Mouse (Mus musculus) cerebellum, adult 2 months (tissue): ENCODE results near the gene Cltb. TPM values are rescaled to one million over a fixed set of nuclear protein-coding genes. Genes with fewer than 3 reads are reported as not detected.

ENCODE experiments used
- DNase-seq, 2 experiments: peaks; one replicate each; pipeline ENCODE4 v3.0.0; 2021
- H3K27ac ChIP-seq: fragments of 200-500 bp; 2 replicates; pipeline ENCODE4 v1.5.1; 2012; ENCODE audit warnings: low read length, control low read depth, inconsistent platforms; ENCODE audit not compliant: insufficient read depth
- H3K27me3 ChIP-seq: fragments of 200-500 bp; 2 replicates; pipeline ENCODE4 v1.6.1; 2012; ENCODE audit warnings: inconsistent platforms, mild to moderate bottlenecking, low read length, moderate library complexity; ENCODE audit not compliant: control insufficient read depth, insufficient read depth
- H3K4me1 ChIP-seq: fragments of 200-500 bp; 2 replicates; pipeline ENCODE4 v1.6.1; 2011; ENCODE audit warnings: low read length; ENCODE audit not compliant: control insufficient read depth, insufficient read depth
- H3K4me3 ChIP-seq: fragments of 200-500 bp; replicated peaks from 2 replicates; pipeline ENCODE3; 2011; ENCODE audit warnings: mild to moderate bottlenecking, low read depth, low read length, control low read depth; ENCODE audit not compliant: insufficient read depth
- CTCF ChIP-seq: fragments of 200-500 bp; IDR thresholded peaks from 2 replicates; pipeline ENCODE4 v1.5.1; 2011; ENCODE audit warnings: low read depth, mild to moderate bottlenecking, control low read depth, low read length, moderate library complexity, borderline replicate concordance; ENCODE audit not compliant: insufficient read depth
- POLR2A ChIP-seq: fragments of 200-500 bp; IDR thresholded peaks from 2 replicates; pipeline ENCODE4 v1.6.1; 2011; ENCODE audit warnings: low read length, control low read depth, borderline replicate concordance; ENCODE audit not compliant: insufficient read depth
- WGBS: fragments of 180-500 bp; shearing (Covaris S2); methylation state at CpG from one replicate; pipeline ENCODE4 v1.1.7; 2018; 5-methylcytosine and 5-hydroxymethylcytosine counted together
- polyA plus RNA-seq: library from polyadenylated mRNA; depleted of rRNA; stranded (reverse); fragments of >200 nt; gene quantifications from 2 replicates; pipeline ENCODE4 v1.2.3, GENCODE M21; 2012

Gene Cltb
- polyA plus RNA-seq, 1 experiment, result 435 TPM

DNA sequence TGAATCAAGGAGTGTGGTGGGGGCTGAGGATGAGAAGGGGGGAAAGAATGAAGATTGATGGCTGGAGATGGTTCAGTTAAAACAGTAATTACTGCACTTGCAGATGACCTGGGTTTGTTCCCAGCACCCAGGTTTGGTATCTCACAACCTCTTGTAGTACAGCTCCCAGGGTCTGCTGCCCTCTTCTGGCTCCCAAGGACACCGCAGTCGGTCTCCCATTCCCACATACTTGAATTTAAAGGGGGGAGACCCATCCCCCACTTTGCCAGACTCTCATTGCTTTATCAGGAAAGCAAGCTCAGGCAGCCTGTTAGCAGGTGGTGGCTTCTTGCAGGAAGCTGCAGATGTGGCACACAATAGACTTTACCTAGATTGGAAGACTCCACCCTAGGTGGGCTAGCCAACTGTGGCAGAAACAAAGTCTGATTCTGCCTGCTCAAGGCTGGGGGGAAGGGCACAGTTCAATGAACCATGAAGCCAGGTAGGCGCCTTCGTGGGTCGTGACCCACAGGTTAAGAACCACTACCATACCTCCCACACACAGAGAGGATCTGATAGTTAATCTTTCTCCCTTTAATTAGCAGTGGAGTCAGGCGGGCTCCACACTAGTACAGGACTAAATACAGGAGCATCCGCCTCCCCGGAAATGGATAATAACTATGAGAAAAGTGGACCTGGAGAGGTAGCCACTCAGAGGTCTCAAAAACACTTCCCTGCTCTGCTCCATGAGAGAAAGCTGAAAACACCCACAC, 45.4 kb downstream of the Cltb start:
- peak; percentile 53; the same call in 1 of the 2 replicates for TF ChIP-seq CTCF
- no peak for TF ChIP-seq POLR2A
- peak overlapping the region; percentile 98 for H3K4me3 ChIP-seq
- H3K27ac ChIP-seq, result peak overlapping the region; percentile 40; the same call in 1 of the 2 replicates
- H3K27me3 ChIP-seq, result no peaks in the 10 kb centered on the region
- WGBS, result 38% methylated on average over 8 of the region's 8 CpGs
- H3K4me1 ChIP-seq, result peaks cover 16% of the 10 kb centered on the region
- DNase-seq, result peak; percentile 63 to 67

DNA sequence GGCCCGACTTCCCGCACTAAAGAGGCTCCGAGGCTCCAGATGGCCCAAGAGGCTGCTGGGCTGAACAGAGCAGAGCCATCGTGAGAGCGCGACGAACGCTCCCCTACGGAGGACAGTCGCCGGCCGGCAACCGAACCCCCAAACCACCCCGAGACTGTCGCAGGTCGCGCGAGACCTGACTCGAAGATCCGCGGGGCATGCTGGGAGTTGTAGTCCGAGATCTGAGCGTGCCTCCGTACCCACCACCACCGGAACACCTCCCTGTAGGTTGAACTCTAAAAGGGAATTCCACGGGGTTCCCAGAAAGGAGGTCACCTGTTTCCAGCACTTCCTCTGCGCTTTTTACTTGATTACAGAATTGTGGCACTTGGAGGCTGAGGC, 46.0 kb downstream of the Cltb start, which contains the start of gene 4833439L19Rik:
TSS of gene 4833439L19Rik (minus strand) at position 235 of the 381 bp plus-strand sequence.
- H3K27ac ChIP-seq, result peak within 1 kb of the TSS; percentile 51
- peak; percentile 94 for DNase-seq
- no peaks in the 10 kb centered on the region for H3K27me3 ChIP-seq
- peak within 1 kb of the TSS; percentile 98 for H3K4me3 ChIP-seq
- peaks cover 16% of the 10 kb centered on the region for H3K4me1 ChIP-seq
- 0% methylated on average over 27 of the region's 27 CpGs for WGBS
- TF ChIP-seq CTCF, result no peak
- TF ChIP-seq POLR2A, result peak; percentile 94

DNA sequence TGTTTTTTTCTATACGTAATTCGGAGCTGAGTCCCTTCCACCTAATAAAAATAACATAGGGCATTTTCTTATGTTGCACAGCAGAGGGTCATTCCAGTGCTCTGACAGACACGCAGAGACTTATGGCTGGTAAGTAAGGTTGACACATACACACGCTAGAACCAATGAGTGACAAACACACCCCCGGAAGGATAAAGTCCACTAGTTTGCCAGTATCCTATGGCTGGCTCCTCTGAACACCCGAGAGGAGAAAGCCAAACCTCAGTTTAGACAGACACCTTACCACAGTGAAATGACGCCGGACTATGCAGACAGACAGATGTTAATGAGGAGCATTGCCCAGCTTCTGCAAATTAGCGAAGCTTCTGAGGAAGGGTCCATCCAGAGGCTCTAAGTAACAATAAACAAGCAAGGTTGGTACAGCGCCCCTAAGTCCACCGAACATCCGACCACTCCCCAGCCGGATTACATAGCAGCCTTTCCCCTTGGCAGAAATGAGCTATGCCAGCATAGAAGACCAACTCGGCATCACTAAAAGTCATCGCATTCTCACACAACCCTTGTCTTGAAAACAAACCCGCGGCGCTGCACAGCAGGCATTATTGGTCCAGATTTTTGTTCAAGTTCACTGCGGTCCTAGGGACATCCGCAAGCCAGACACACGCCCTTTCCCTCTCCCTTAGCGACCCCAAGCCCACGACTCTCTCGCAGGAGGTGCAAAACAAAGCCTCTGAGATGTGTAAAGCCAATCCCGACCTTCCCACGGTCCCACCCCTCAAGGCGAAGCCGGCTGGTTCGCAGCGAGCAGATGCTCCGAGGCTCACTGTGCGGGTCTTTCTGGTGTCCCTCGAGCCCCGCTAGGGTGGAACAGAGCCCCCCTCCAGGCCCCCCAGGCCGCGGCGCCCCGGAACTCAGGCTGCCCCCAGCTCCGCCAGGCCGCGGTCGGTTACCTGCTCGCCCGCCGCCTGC, 46.6 kb downstream of the Cltb start:
- Histone ChIP-seq H3K4me3 (peak overlapping the region; percentile 98), H3K27me3 (no peaks in the 10 kb centered on the region), H3K4me1 (peaks cover 16% of the 10 kb centered on the region), H3K27ac (peak overlapping the region; percentile 51)
- WGBS, result 4% methylated on average over 45 of the region's 45 CpGs
- TF ChIP-seq POLR2A (no peak), CTCF (no peak)
- DNase-seq, result no peak

DNA sequence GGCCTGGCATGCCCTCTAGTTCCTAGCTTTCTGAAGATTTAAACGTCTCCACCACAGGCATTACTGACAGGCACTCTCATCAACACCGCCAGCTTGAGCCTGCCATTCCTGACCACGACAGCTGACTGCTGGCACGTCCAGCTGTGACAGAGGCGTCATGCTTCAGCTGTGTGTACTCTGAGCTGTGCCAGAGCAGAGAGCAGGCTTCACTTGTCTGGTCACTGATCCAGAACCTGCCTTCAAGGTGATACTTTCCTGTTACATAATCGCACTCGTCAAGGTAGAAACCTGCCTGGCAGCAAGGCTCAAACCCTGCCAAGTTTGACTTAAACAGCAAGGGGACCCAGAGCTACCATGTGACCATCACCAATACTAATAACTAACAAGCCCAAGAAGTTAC, 48.6 kb downstream of the Cltb start:
- WGBS, result 17% methylated on average over 7 of the region's 7 CpGs
- no peak for TF ChIP-seq POLR2A
- TF ChIP-seq CTCF, result no peak
- H3K27me3 ChIP-seq, result no peaks in the 10 kb centered on the region
- peaks cover 24% of the 10 kb centered on the region for H3K4me1 ChIP-seq
- peak overlapping the region; percentile 34 for H3K4me3 ChIP-seq
- DNase-seq, result peak; percentile 37 to 39
- peak overlapping the region; percentile 51 for H3K27ac ChIP-seq

DNA sequence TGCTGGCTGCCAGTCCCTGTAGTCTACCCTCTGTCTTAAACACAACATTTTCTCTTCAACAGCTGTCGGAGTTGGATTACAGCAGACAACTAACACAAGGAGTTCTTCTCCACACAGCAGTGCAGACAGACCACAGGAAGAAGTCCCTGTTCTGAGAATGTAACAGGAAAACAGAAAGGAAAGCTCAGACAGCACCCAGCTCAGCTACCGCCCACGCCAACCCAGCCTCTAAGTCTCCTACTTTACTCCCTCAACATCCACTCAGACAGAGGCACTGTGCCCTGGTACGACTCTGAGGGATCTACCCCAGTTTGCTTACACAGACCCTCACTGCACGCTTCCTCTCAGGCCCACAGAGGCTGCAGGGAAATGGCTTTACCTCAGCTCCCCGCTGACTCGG, 50.5 kb downstream of the Cltb start:
- Histone ChIP-seq H3K4me1 (peaks cover 38% of the 10 kb centered on the region), H3K27ac (no peak overlapping the region), H3K27me3 (no peaks in the 10 kb centered on the region), H3K4me3 (no peak overlapping the region)
- WGBS, result 91% methylated on average over 7 of the region's 7 CpGs
- no peak for DNase-seq
- no peak for TF ChIP-seq CTCF
- TF ChIP-seq POLR2A, result no peak

DNA sequence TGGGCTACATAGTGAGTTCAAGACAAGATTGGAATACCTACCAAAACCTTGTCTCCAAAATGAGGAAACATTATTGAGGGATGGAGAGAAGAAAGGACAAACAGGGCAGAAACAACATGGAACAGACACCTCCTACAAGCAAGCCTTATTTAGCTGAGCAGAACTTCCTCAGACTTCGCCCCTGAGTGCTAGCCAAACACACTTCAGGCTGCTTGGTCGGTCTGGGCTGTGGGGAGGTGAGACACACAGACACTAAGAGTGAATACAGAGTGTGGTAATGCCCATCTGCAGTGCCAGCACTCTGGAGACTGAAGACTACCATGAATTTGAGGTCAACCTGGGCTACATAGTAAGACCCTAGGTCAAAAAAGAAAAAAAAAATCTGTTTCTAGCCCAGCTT, 51.5 kb downstream of the Cltb start:
- WGBS, result 92% methylated on average over 2 of the region's 2 CpGs
- TF ChIP-seq POLR2A, result no peak
- no peak for TF ChIP-seq CTCF
- no peak for DNase-seq
- Histone ChIP-seq H3K4me3 (no peak overlapping the region), H3K27me3 (no peaks in the 10 kb centered on the region), H3K27ac (no peak overlapping the region), H3K4me1 (peaks cover 39% of the 10 kb centered on the region)

DNA sequence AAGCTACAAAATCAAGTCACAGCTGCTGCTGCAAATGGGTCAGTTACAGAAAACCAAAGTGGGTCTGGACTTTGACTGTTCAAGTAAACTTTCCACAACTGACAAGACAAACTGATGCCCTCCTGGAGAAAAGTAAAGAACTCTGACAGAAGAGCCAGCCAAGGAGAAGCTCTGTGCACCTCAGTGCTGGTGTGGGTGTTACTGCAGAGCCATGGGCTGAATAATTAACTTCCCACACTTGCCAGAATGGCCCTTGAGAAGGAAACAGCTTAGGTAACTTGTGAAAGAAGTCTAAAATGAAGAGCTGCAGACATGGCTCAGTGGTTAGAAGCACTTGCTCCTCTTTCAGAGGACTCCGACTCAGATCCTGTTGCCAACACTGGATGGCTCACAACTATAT, 53.5 kb downstream of the Cltb start:
- Histone ChIP-seq H3K4me1 (peaks cover 37% of the 10 kb centered on the region), H3K4me3 (no peak overlapping the region), H3K27me3 (no peaks in the 10 kb centered on the region), H3K27ac (peak overlapping the region; percentile 97)
- no peak for TF ChIP-seq POLR2A
- DNase-seq, result no peak
- 89% methylated on average over 1 of the region's 1 CpGs for WGBS
